Mouse (Mus musculus): Measurements from ENCODE around the gene Lpar1. TPM values are rescaled to one million over a fixed set of nuclear protein-coding genes. Genes with fewer than 3 reads are reported as not detected.

Gene Lpar1
- polyA plus RNA-seq, 1 experiment, result 0.09 TPM

GRCm38 (mm10) chr4:58499241-58499640, 54.5 kb downstream of the Lpar1 start:
- H3K27me3 ChIP-seq (replicated peaks), result peaks cover 2% of the 10 kb centered on the region
- no peaks in the 10 kb centered on the region for H3K36me3 ChIP-seq (replicated peaks; ENCODE audit: low read length)
- no peaks in the 10 kb centered on the region for H3K9me3 ChIP-seq
- H3K4me3 ChIP-seq (replicated peaks), result no peak overlapping the region
- TF ChIP-seq FLI1 (IDR thresholded peaks at IDR 0.05; ENCODE audit: low read length) (no peak), GATA1 (IDR thresholded peaks at IDR 0.05; ENCODE audit: borderline replicate concordance, low read length) (no peak)
- no peaks in the 10 kb centered on the region for H3K4me1 ChIP-seq

- TF ChIP-seq GATA1 (IDR thresholded peaks at IDR 0.05; ENCODE audit: borderline replicate concordance, low read length), result no peak
- no peak for TF ChIP-seq FLI1 (IDR thresholded peaks at IDR 0.05; ENCODE audit: low read length)
- H3K36me3 ChIP-seq (replicated peaks; ENCODE audit: low read length), result no peaks in the 10 kb centered on the region
- no peaks in the 10 kb centered on the region for H3K4me1 ChIP-seq
Observed at GRCm38 (mm10) chr4:58498734-58499133, 55.0 kb downstream of the Lpar1 start.

GRCm38 (mm10) chr4:58497284-58497683, 56.4 kb downstream of the Lpar1 start:
- Histone ChIP-seq H3K27me3 (replicated peaks) (peaks cover 2% of the 10 kb centered on the region), H3K4me3 (replicated peaks) (no peak overlapping the region), H3K36me3 (replicated peaks; ENCODE audit: low read length) (no peaks in the 10 kb centered on the region), H3K4me1 (no peaks in the 10 kb centered on the region), H3K9me3 (no peaks in the 10 kb centered on the region)
- TF ChIP-seq GATA1 (IDR thresholded peaks at IDR 0.05; ENCODE audit: borderline replicate concordance, low read length) (no peak), FLI1 (IDR thresholded peaks at IDR 0.05; ENCODE audit: low read length) (no peak)

More at GRCm38 (mm10) chr4:58498734-58499133, 55.0 kb downstream of the Lpar1 start:
- Histone ChIP-seq H3K4me3 (replicated peaks) (no peak overlapping the region), H3K27me3 (replicated peaks) (peaks cover 2% of the 10 kb centered on the region), H3K9me3 (no peaks in the 10 kb centered on the region)

- H3K36me3 ChIP-seq (replicated peaks; ENCODE audit: low read length), result no peaks in the 10 kb centered on the region
Observed at GRCm38 (mm10) chr4:58496743-58497142, 57.0 kb downstream of the Lpar1 start.

GRCm38 (mm10) chr4:58491742-58492141, 62.0 kb downstream of the Lpar1 start:
- Histone ChIP-seq H3K4me1 (no peaks in the 10 kb centered on the region), H3K27me3 (replicated peaks) (peaks cover 2% of the 10 kb centered on the region), H3K9me3 (no peaks in the 10 kb centered on the region), H3K4me3 (replicated peaks) (no peak overlapping the region), H3K36me3 (replicated peaks; ENCODE audit: low read length) (no peaks in the 10 kb centered on the region)
- TF ChIP-seq GATA1 (IDR thresholded peaks at IDR 0.05; ENCODE audit: borderline replicate concordance, low read length), result no peak
- no peak for TF ChIP-seq FLI1 (IDR thresholded peaks at IDR 0.05; ENCODE audit: low read length)

More at GRCm38 (mm10) chr4:58496743-58497142, 57.0 kb downstream of the Lpar1 start:
- TF ChIP-seq FLI1 (IDR thresholded peaks at IDR 0.05; ENCODE audit: low read length) (no peak), GATA1 (IDR thresholded peaks at IDR 0.05; ENCODE audit: borderline replicate concordance, low read length) (no peak)
- Histone ChIP-seq H3K4me1 (no peaks in the 10 kb centered on the region), H3K4me3 (replicated peaks) (no peak overlapping the region), H3K9me3 (no peaks in the 10 kb centered on the region), H3K27me3 (replicated peaks) (peaks cover 2% of the 10 kb centered on the region)

GRCm38 (mm10) chr4:58490374-58490773, 63.3 kb downstream of the Lpar1 start:
- Histone ChIP-seq H3K9me3 (no peaks in the 10 kb centered on the region), H3K27me3 (replicated peaks) (no peaks in the 10 kb centered on the region), H3K4me1 (no peaks in the 10 kb centered on the region), H3K36me3 (replicated peaks; ENCODE audit: low read length) (no peaks in the 10 kb centered on the region), H3K4me3 (replicated peaks) (no peak overlapping the region)
- no peak for TF ChIP-seq FLI1 (IDR thresholded peaks at IDR 0.05; ENCODE audit: low read length)
- TF ChIP-seq GATA1 (IDR thresholded peaks at IDR 0.05; ENCODE audit: borderline replicate concordance, low read length), result no peak

GRCm38 (mm10) chr4:58478564-58478963, 75.1 kb downstream of the Lpar1 start:
- Histone ChIP-seq H3K27me3 (replicated peaks) (no peaks in the 10 kb centered on the region), H3K4me1 (peaks cover 6% of the 10 kb centered on the region; the same call in 1 of the 2 replicates), H3K36me3 (replicated peaks; ENCODE audit: low read length) (no peaks in the 10 kb centered on the region), H3K4me3 (replicated peaks) (no peak overlapping the region), H3K9me3 (peaks cover 7% of the 10 kb centered on the region)
- TF ChIP-seq GATA1 (IDR thresholded peaks at IDR 0.05; ENCODE audit: borderline replicate concordance, low read length) (no peak), FLI1 (IDR thresholded peaks at IDR 0.05; ENCODE audit: low read length) (no peak)

GRCm38 (mm10) chr4:58477691-58478090, 76.0 kb downstream of the Lpar1 start:
- TF ChIP-seq FLI1 (IDR thresholded peaks at IDR 0.05; ENCODE audit: low read length) (no peak), GATA1 (IDR thresholded peaks at IDR 0.05; ENCODE audit: borderline replicate concordance, low read length) (no peak)
- Histone ChIP-seq H3K9me3 (peaks cover 7% of the 10 kb centered on the region), H3K4me3 (replicated peaks) (no peak overlapping the region), H3K36me3 (replicated peaks; ENCODE audit: low read length) (no peaks in the 10 kb centered on the region), H3K27me3 (replicated peaks) (no peaks in the 10 kb centered on the region), H3K4me1 (peaks cover 6% of the 10 kb centered on the region; the same call in 1 of the 2 replicates)

GRCm38 (mm10) chr4:58471203-58471910, 82.3 kb downstream of the Lpar1 start:
- Histone ChIP-seq H3K9me3 (peaks cover 12% of the 10 kb centered on the region), H3K4me3 (replicated peaks) (no peak overlapping the region), H3K36me3 (replicated peaks; ENCODE audit: low read length) (no peaks in the 10 kb centered on the region), H3K27me3 (replicated peaks) (no peaks in the 10 kb centered on the region), H3K4me1 (peaks cover 13% of the 10 kb centered on the region)
- no peak for TF ChIP-seq FLI1 (IDR thresholded peaks at IDR 0.05; ENCODE audit: low read length)
- no peak for TF ChIP-seq GATA1 (IDR thresholded peaks at IDR 0.05; ENCODE audit: borderline replicate concordance, low read length)

Measured in megakaryocyte, embryonic 14.5 days (primary cell).